Mouse (Mus musculus) heart, adult 2 months (tissue): ENCODE results near the gene Kbtbd12.

Source experiments
- CTCF ChIP-seq: fragments of 200-600 bp; IDR thresholded peaks from 2 replicates; pipeline ENCODE4 v1.8.1; 2022; ENCODE audit warnings: antibody characterized with exemption, mild to moderate bottlenecking, moderate library complexity
- POLR2A ChIP-seq: fragments of 200-500 bp; IDR thresholded peaks from 2 replicates; pipeline ENCODE4 v1.6.1; 2011; ENCODE audit warnings: mild to moderate bottlenecking, low read depth, low read length, control low read depth; ENCODE audit not compliant: insufficient read depth

DNA sequence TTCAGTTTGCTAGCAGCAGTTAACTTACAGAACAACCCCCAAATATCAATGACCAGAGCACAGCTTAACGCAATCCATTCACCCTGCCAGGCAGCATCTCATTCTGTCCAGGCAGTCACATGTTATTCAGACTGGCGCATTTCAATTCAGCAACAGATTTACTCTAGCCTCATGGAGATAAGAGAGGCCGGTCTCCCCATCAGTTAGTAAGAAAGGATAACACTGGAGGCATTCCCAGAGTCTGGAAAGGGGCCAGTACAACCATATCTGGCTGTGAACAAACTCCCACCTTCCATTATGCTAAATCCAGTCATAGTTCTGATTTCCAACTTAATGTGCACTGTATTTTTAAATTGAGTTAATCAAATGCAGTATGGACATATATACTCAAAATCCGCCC lies 123.2 kb downstream of the Kbtbd12 start:
- no peak for TF ChIP-seq POLR2A
- TF ChIP-seq CTCF: no peak
